Mouse (Mus musculus) CH12.LX (cell line): Measurements from ENCODE around the gene Klhl5. TPM values are rescaled to one million over a fixed set of nuclear protein-coding genes. Genes with fewer than 3 reads are reported as not detected.
A peak's percentile ranks its signal among the peaks of the same experiment; 100 is the strongest.

Source experiments
- DNase-seq: peaks from one replicate; pipeline ENCODE4 v3.0.0-alpha.2; 2013; ENCODE audit errors: extremely low read depth
- H3K27ac ChIP-seq: 2 replicates; pipeline ENCODE4 v1.5.1; 2012; ENCODE audit warnings: low read depth, mild to moderate bottlenecking, control low read depth, moderate library complexity; ENCODE audit not compliant: insufficient read depth
- H3K27me3 ChIP-seq: replicated peaks from 2 replicates; pipeline ENCODE3; 2012; ENCODE audit warnings: inconsistent platforms
- H3K36me3 ChIP-seq, 2 experiments: replicated peaks in 1 of 2; 2 replicates each; pipeline versions ENCODE3 to v1.6.1; 2012; ENCODE audit warnings: inconsistent platforms in 1 of 2, low read length in 1 of 2, mild to moderate bottlenecking in 1 of 2, mixed read lengths in 1 of 2, moderate library complexity in 1 of 2; ENCODE audit not compliant: control insufficient read depth in 1 of 2, insufficient read depth in 1 of 2
- H3K4me1 ChIP-seq, 2 experiments: 2 replicates each; pipeline ENCODE4 v1.6.1; 2012; ENCODE audit warnings: inconsistent platforms in 1 of 2, moderate library complexity in 1 of 2; ENCODE audit not compliant: insufficient read depth in 2 of 2, control insufficient read depth in 1 of 2
- H3K4me2 ChIP-seq: 2 replicates; pipeline ENCODE4 v1.6.1; 2012; ENCODE audit warnings: low read depth, mild to moderate bottlenecking, control low read depth; ENCODE audit not compliant: poor library complexity, insufficient read depth, severe bottlenecking
- H3K4me3 ChIP-seq, 3 experiments: fragments of 150-350 bp in 1 of 3; sonication (generic) in 1 of 3; replicated peaks in 1 of 3; 2 replicates each; pipeline versions ENCODE3 to v1.5.1; 2011 to 2012; ENCODE audit warnings: low read depth in 2 of 3, low read length in 2 of 3, mild to moderate bottlenecking in 2 of 3, moderate library complexity in 2 of 3, control low read depth in 1 of 3, improper control_type of control experiment in 1 of 3, inconsistent platforms in 1 of 3, mixed read lengths in 1 of 3; ENCODE audit not compliant: poor library complexity in 1 of 3
- H3K79me2 ChIP-seq: replicated peaks from 2 replicates; pipeline ENCODE4 v1.6.1; 2012; ENCODE audit warnings: mild to moderate bottlenecking, moderate library complexity; ENCODE audit not compliant: control insufficient read depth, poor library complexity, insufficient read depth, severe bottlenecking; ENCODE audit errors: extremely low read depth
- H3K9ac ChIP-seq: 2 replicates; pipeline ENCODE4 v1.6.1; 2012; ENCODE audit warnings: low read depth, mild to moderate bottlenecking, control low read depth, moderate library complexity; ENCODE audit not compliant: insufficient read depth
- H3K9me3 ChIP-seq: replicated peaks from 2 replicates; pipeline ENCODE3; 2012; ENCODE audit warnings: low read length, inconsistent platforms, mixed read lengths
- BHLHE40 ChIP-seq: IDR thresholded peaks from 2 replicates; pipeline ENCODE4 v1.6.1; 2011; ENCODE audit warnings: mild to moderate bottlenecking, low read depth, low read length, improper control_type of control experiment
- CHD2 ChIP-seq: IDR thresholded peaks from 2 replicates; pipeline ENCODE4 v1.6.1; 2011; ENCODE audit warnings: low read length, improper control_type of control experiment
- CTCF ChIP-seq, 2 experiments: IDR thresholded peaks in 1 of 2; conservative IDR thresholded peaks in 1 of 2; 2 replicates each; pipeline ENCODE4 v1.5.1; 2011 to 2012; ENCODE audit warnings: low read depth in 2 of 2, low read length in 2 of 2, improper control_type of control experiment in 1 of 2, inconsistent platforms in 1 of 2, mild to moderate bottlenecking in 1 of 2, moderate library complexity in 1 of 2
- E2F4 ChIP-seq: IDR thresholded peaks from 2 replicates; pipeline ENCODE4 v1.6.1; 2011; ENCODE audit warnings: low read depth, low read length, improper control_type of control experiment; ENCODE audit not compliant: insufficient replicate concordance
- ELF1 ChIP-seq: IDR thresholded peaks from 2 replicates; pipeline ENCODE4 v1.6.1; 2014; ENCODE audit warnings: low read depth, mild to moderate bottlenecking, inconsistent platforms, low read length, improper control_type of control experiment
- EP300 ChIP-seq: IDR thresholded peaks from 2 replicates; pipeline ENCODE4 v1.6.1; 2011; ENCODE audit warnings: low read length, improper control_type of control experiment
- ETS1 ChIP-seq: conservative IDR thresholded peaks from 2 replicates; pipeline ENCODE4 v1.6.1; 2012; ENCODE audit warnings: low read depth, mild to moderate bottlenecking, inconsistent platforms, low read length, improper control_type of control experiment, moderate library complexity
- GABPA ChIP-seq: IDR thresholded peaks from 2 replicates; pipeline ENCODE4 v1.6.1; 2012; ENCODE audit warnings: low read depth, low read length, improper control_type of control experiment, inconsistent platforms; ENCODE audit not compliant: insufficient replicate concordance
- HCFC1 ChIP-seq: IDR thresholded peaks from 2 replicates; pipeline ENCODE4 v1.6.1; 2012; ENCODE audit warnings: low read depth, mild to moderate bottlenecking, inconsistent platforms, low read length, improper control_type of control experiment
- IRF4 ChIP-seq: IDR thresholded peaks from 2 replicates; pipeline ENCODE4 v1.6.1; 2014; ENCODE audit warnings: low read depth, mild to moderate bottlenecking, inconsistent platforms, low read length, improper control_type of control experiment
- JUN ChIP-seq: IDR thresholded peaks from 2 replicates; pipeline ENCODE4 v1.6.1; 2011; ENCODE audit warnings: low read depth, mild to moderate bottlenecking, low read length, improper control_type of control experiment, moderate library complexity; ENCODE audit not compliant: insufficient read depth
- KAT2A ChIP-seq: IDR thresholded peaks from 2 replicates; pipeline ENCODE4 v1.6.1; 2012; ENCODE audit warnings: low read length, improper control_type of control experiment, inconsistent platforms; ENCODE audit not compliant: insufficient replicate concordance
- MAX ChIP-seq: IDR thresholded peaks from 2 replicates; pipeline ENCODE4 v1.6.1; 2011; ENCODE audit warnings: low read length, improper control_type of control experiment
- MAZ ChIP-seq: IDR thresholded peaks from 2 replicates; pipeline ENCODE4 v1.6.1; 2012; ENCODE audit warnings: low read depth, mild to moderate bottlenecking, inconsistent platforms, low read length, improper control_type of control experiment, moderate library complexity
- MEF2A ChIP-seq: IDR thresholded peaks from 2 replicates; pipeline ENCODE4 v1.6.1; 2014; ENCODE audit warnings: low read depth, mild to moderate bottlenecking, inconsistent platforms, low read length, improper control_type of control experiment, borderline replicate concordance
- MXI1 ChIP-seq: IDR thresholded peaks from 2 replicates; pipeline ENCODE4 v1.6.1; 2011; ENCODE audit warnings: mild to moderate bottlenecking, low read depth, low read length, improper control_type of control experiment
- MYC ChIP-seq: IDR thresholded peaks from 2 replicates; pipeline ENCODE4 v1.6.1; 2011; ENCODE audit warnings: low read depth, mild to moderate bottlenecking, improper control_type of control experiment, low read length
- NELFE ChIP-seq: IDR thresholded peaks from 2 replicates; pipeline ENCODE4 v1.6.1; 2011; ENCODE audit warnings: low read depth, low read length, improper control_type of control experiment
- NRF1 ChIP-seq: IDR thresholded peaks from 2 replicates; pipeline ENCODE4 v1.6.1; 2014; ENCODE audit warnings: low read depth, mild to moderate bottlenecking, inconsistent platforms, low read length, improper control_type of control experiment, moderate library complexity
- POLR2A ChIP-seq: IDR thresholded peaks from 2 replicates; pipeline ENCODE4 v1.6.1; 2011; ENCODE audit warnings: low read depth, mild to moderate bottlenecking, improper control_type of control experiment, low read length
- RCOR1 ChIP-seq: conservative IDR thresholded peaks from 2 replicates; pipeline ENCODE4 v1.6.1; 2012; ENCODE audit warnings: low read depth, mild to moderate bottlenecking, inconsistent platforms, low read length, improper control_type of control experiment
- SIN3A ChIP-seq: IDR thresholded peaks from 2 replicates; pipeline ENCODE4 v1.6.1; 2012; ENCODE audit warnings: low read length, improper control_type of control experiment, inconsistent platforms
- SMC3 ChIP-seq: IDR thresholded peaks from 2 replicates; pipeline ENCODE4 v1.6.1; 2011; ENCODE audit warnings: low read depth, low read length, improper control_type of control experiment
- TBP ChIP-seq: conservative IDR thresholded peaks from 2 replicates; pipeline ENCODE4 v1.6.1; 2011; ENCODE audit warnings: low read depth, low read length, improper control_type of control experiment
- TCF12 ChIP-seq: IDR thresholded peaks from 2 replicates; pipeline ENCODE4 v1.6.1; 2014; ENCODE audit warnings: low read depth, mild to moderate bottlenecking, inconsistent platforms, low read length, improper control_type of control experiment
- UBTF ChIP-seq: IDR thresholded peaks from 2 replicates; pipeline ENCODE4 v1.6.1; 2012; ENCODE audit warnings: low read depth, mild to moderate bottlenecking, inconsistent platforms, low read length, improper control_type of control experiment, moderate library complexity
- USF1 ChIP-seq: IDR thresholded peaks from 2 replicates; pipeline ENCODE4 v1.6.1; 2014; ENCODE audit warnings: low read depth, mild to moderate bottlenecking, inconsistent platforms, low read length, improper control_type of control experiment
- USF2 ChIP-seq: conservative IDR thresholded peaks from 2 replicates; pipeline ENCODE4 v1.6.1; 2011; ENCODE audit warnings: low read depth, low read length, improper control_type of control experiment
- ZC3H11A ChIP-seq: IDR thresholded peaks from 2 replicates; pipeline ENCODE4 v1.6.1; 2012; ENCODE audit warnings: low read depth, mild to moderate bottlenecking, inconsistent platforms, low read length, improper control_type of control experiment
- ZKSCAN1 ChIP-seq: IDR thresholded peaks from 2 replicates; pipeline ENCODE4 v1.6.1; 2012; ENCODE audit warnings: low read depth, inconsistent platforms, low read length, improper control_type of control experiment, borderline replicate concordance
- ZMIZ1 ChIP-seq: IDR thresholded peaks from 2 replicates; pipeline ENCODE4 v1.6.1; 2012; ENCODE audit warnings: low read depth, mild to moderate bottlenecking, inconsistent platforms, low read length, improper control_type of control experiment
- ZNF384 ChIP-seq: IDR thresholded peaks from 2 replicates; pipeline ENCODE4 v1.6.1; 2012; ENCODE audit warnings: low read depth, low read length, improper control_type of control experiment, inconsistent platforms
- dilution Hi-C: fragments of 300-500 bp; cut with MboI; formaldehyde crosslinking; loops from 2 replicates; pipeline ENCODE4 v1.14.3; 2020; ENCODE audit warnings: low sequenced_read_pairs; ENCODE audit not compliant: extremely low pct_unique_long_range_greater_than_20kb, extremely low pct_ligation_motif_present
- in situ Hi-C: fragments of 300-500 bp; cut with MboI; formaldehyde crosslinking; loops from 3 replicates; pipeline ENCODE4 v1.14.3; 2019; ENCODE audit warnings: low sequenced_read_pairs, low pct_ligation_motif_present, low pct_unique_long_range_greater_than_20kb, mixed read lengths
- polyA plus RNA-seq: library from polyadenylated mRNA; unstranded; fragments of >175 nt; gene quantifications from 2 replicates; pipeline ENCODE4 v1.2.1, GENCODE M21; 2012; ENCODE audit warnings: low read depth; ENCODE audit not compliant: insufficient read length
- total RNA-seq, 2 experiments: library from RNA; depleted of rRNA; stranded (reverse); fragments of 300-350 nt in 1 of 2; fragments of >200 nt in 1 of 2; gene quantifications; 2 replicates each; pipeline ENCODE4 v1.2.3; 2012 to 2014

Klhl5 gene
- total and polyA plus RNA-seq, 3 experiments: 20.6 to 31.7 (median 23.2) TPM

GRCm38 (mm10) chr5:65199346-65200128 lies 92.2 kb downstream of the Klhl5 start, which contains the start of gene Wdr19:
TSS of gene Wdr19 (plus strand) at chr5:65199696.
- in situ Hi-C loops: no loop called here

GRCm38 (mm10) chr5:65204726-65205125 lies 97.4 kb downstream of the Klhl5 start:
- Histone ChIP-seq H3K79me2 (no peaks in the 10 kb centered on the region), H3K9me3 (no peaks in the 10 kb centered on the region), H3K4me3 (no peak overlapping the region), H3K4me2 (no peak overlapping the region), H3K9ac (no peak overlapping the region), H3K4me1 (peaks cover 0 to 7% of the 10 kb centered on the region in 2 experiments; a peak in 1 of 4 replicates), H3K27me3 (no peaks in the 10 kb centered on the region), H3K36me3 (no peaks in the 10 kb centered on the region), H3K27ac (no peak overlapping the region)
- no peak for DNase-seq
- TF ChIP-seq BHLHE40 (no peak), HCFC1 (no peak), EP300 (no peak), MEF2A (no peak), CHD2 (no peak), IRF4 (no peak), ZKSCAN1 (no peak), SIN3A (no peak), KAT2A (no peak), ZNF384 (no peak), RCOR1 (no peak)
- in situ Hi-C loops (no loop called here), dilution Hi-C loops (no loop called here)

More at GRCm38 (mm10) chr5:65199346-65200128, 92.2 kb downstream of the Klhl5 start, which contains the start of gene Wdr19:
- dilution Hi-C loops: no loop called here
- H3K4me2 ChIP-seq: peak within 1 kb of the TSS; percentile 97
- H3K4me1 ChIP-seq: peaks cover 0 to 10% of the 10 kb centered on the region in 2 experiments; a peak in 2 of 4 replicates
- H3K9ac ChIP-seq: peak within 1 kb of the TSS; percentile 89
- H3K36me3 ChIP-seq: no peaks in the 10 kb centered on the region
- H3K27ac ChIP-seq: no peak within 1 kb of the TSS
- peak; percentile 99 for DNase-seq
- TF ChIP-seq EP300 (no peak), CHD2 (no peak), MXI1 (peak; percentile 82; the same call in 1 of the 2 replicates), MAX (peak; percentile 97), E2F4 (no peak), CTCF (conservative IDR thresholded peaks at IDR 0.05 in 1 of 2, IDR thresholded peaks at IDR 0.05 in 1 of 2; ENCODE audit: low read depth in 2 of 2, low read length in 2 of 2) (no peak), ZC3H11A (no peak), USF2 (peak; percentile 98), KAT2A (no peak), USF1 (peak; percentile 100), ELF1 (peak; percentile 92), UBTF (no peak), JUN (no peak), HCFC1 (peak; percentile 69), NRF1 (peak; percentile 95), ZMIZ1 (no peak), SMC3 (no peak), GABPA (no peak), POLR2A (peak; percentile 89), TCF12 (peak; percentile 61; the same call in 1 of the 2 replicates), MAZ (no peak), MEF2A (no peak), MYC (no peak), ZKSCAN1 (no peak), SIN3A (no peak), TBP (peak; percentile 71), NELFE (peak; percentile 66; the same call in 1 of the 2 replicates), BHLHE40 (peak; percentile 78), ETS1 (no peak), ZNF384 (no peak), RCOR1 (no peak)
- H3K4me3 ChIP-seq: peak within 1 kb of the TSS; percentile 64 to 77 (median 71)
- no peaks in the 10 kb centered on the region for H3K9me3 ChIP-seq
- no peaks in the 10 kb centered on the region for H3K27me3 ChIP-seq
- no peaks in the 10 kb centered on the region for H3K79me2 ChIP-seq
